Mouse (Mus musculus) myocyte (in vitro differentiated cells): ENCODE data around the gene Rpgrip1.

Experiments used
- E2F4 ChIP-seq: IDR thresholded peaks from one replicate; pipeline ENCODE4 v1.6.1; 2011; ENCODE audit warnings: mild to moderate bottlenecking, control low read depth, moderate library complexity; ENCODE audit not compliant: insufficient read depth
- MAX ChIP-seq: IDR thresholded peaks from one replicate; pipeline ENCODE4 v1.6.1; 2011; ENCODE audit warnings: low read depth, mild to moderate bottlenecking, control low read depth
- MYOD1 ChIP-seq, 3 experiments: IDR thresholded peaks; one replicate each; pipeline ENCODE4 v1.6.1; 2011; ENCODE audit warnings: control low read depth in 2 of 3, low read depth in 2 of 3, mild to moderate bottlenecking in 2 of 3, moderate library complexity in 1 of 3; ENCODE audit not compliant: insufficient read length in 2 of 3, control insufficient read depth in 1 of 3
- MYOG ChIP-seq, 3 experiments: IDR thresholded peaks; one replicate each; pipeline ENCODE4 v1.6.1; 2011; ENCODE audit warnings: control low read depth in 2 of 3, low read depth in 2 of 3, mild to moderate bottlenecking in 2 of 3; ENCODE audit not compliant: insufficient read length in 2 of 3, control insufficient read depth in 1 of 3, insufficient read depth in 1 of 3
- POLR2A ChIP-seq: IDR thresholded peaks from one replicate; pipeline ENCODE4 v1.6.1; 2011; ENCODE audit warnings: low read depth, mild to moderate bottlenecking, control low read depth, moderate library complexity; ENCODE audit not compliant: insufficient read length
- POLR2AphosphoS2 ChIP-seq: IDR thresholded peaks from one replicate; pipeline ENCODE4 v1.6.1; 2011; ENCODE audit warnings: low read depth, control low read depth; ENCODE audit not compliant: insufficient read length
- TCF12 ChIP-seq: IDR thresholded peaks from one replicate; pipeline ENCODE4 v1.6.1; 2011; ENCODE audit warnings: mild to moderate bottlenecking, control low read depth; ENCODE audit not compliant: poor library complexity, insufficient read depth, severe bottlenecking
- USF1 ChIP-seq: IDR thresholded peaks from one replicate; pipeline ENCODE4 v1.6.1; 2011; ENCODE audit warnings: low read depth, mild to moderate bottlenecking, control low read depth, moderate library complexity

- TF ChIP-seq MYOD1 (IDR thresholded peaks at IDR 0.05; ENCODE audit: control insufficient read depth in 1 of 3, insufficient read length in 2 of 3, low read depth in 2 of 3) (no peak), POLR2A (no peak), POLR2AphosphoS2 (no peak), USF1 (no peak), MYOG (IDR thresholded peaks at IDR 0.05; ENCODE audit: control insufficient read depth in 1 of 3, insufficient read depth in 1 of 3, insufficient read length in 2 of 3, low read depth in 2 of 3) (no peak), TCF12 (no peak), E2F4 (no peak), MAX (no peak)
Observed at GRCm38 (mm10) chr14:52094533-52094932, 16.0 kb upstream of the Rpgrip1 start.
